Mouse (Mus musculus): ENCODE measurements around the gene Slc4a3. TPM values are rescaled to one million over a fixed set of nuclear protein-coding genes. Genes with fewer than 3 reads are reported as not detected.

Gene Slc4a3
- polyA plus RNA-seq (2015; fragmentation: Nextera tagmentation; extraction: Ambion mirVana) = 34.3 and 37.7 TPM in 2 replicates

GRCm38 (mm10) chr1:75545965-75546956 lies at the start of gene Slc4a3:
Gene Slc4a3, plus strand, starts transcription at chr1:75546266.
- peak within 1 kb of the TSS; percentile 63 for H3K4me2 ChIP-seq (replicated peaks)
- ATAC-seq (ENCODE audit: low FRiP score, low read depth) = peak; percentile 87
- peak within 1 kb of the TSS; percentile 77 for H3K4me3 ChIP-seq
- 1% methylated on average over 60 of the region's 64 CpGs for WGBS
- no peaks in the 10 kb centered on the region for H3K9me3 ChIP-seq
- H3K36me3 ChIP-seq = peaks cover 39% of the 10 kb centered on the region
- no peaks in the 10 kb centered on the region for H3K27me3 ChIP-seq
- peaks cover 17% of the 10 kb centered on the region for H3K4me1 ChIP-seq
- H3K27ac ChIP-seq = peak within 1 kb of the TSS; percentile 80
- peak within 1 kb of the TSS; percentile 92 for H3K9ac ChIP-seq

GRCm38 (mm10) chr1:75498897-75499296 lies 47.2 kb upstream of the Slc4a3 start:
- 85% methylated on average over 4 of the region's 4 CpGs for WGBS
- no peak for ATAC-seq (ENCODE audit: low FRiP score, low read depth)
- no peak overlapping the region for H3K4me2 ChIP-seq (replicated peaks)
- no peak overlapping the region for H3K4me3 ChIP-seq
- peaks cover 22% of the 10 kb centered on the region for H3K4me1 ChIP-seq
- H3K27ac ChIP-seq = no peak overlapping the region
- H3K36me3 ChIP-seq = peaks cover 85% of the 10 kb centered on the region
- no peak overlapping the region for H3K9ac ChIP-seq
- H3K9me3 ChIP-seq = no peaks in the 10 kb centered on the region
- H3K27me3 ChIP-seq = no peaks in the 10 kb centered on the region

- H3K4me1 ChIP-seq = peaks cover 27% of the 10 kb centered on the region
- ATAC-seq (ENCODE audit: low FRiP score, low read depth) = no peak
- peaks cover 90% of the 10 kb centered on the region for H3K36me3 ChIP-seq
- WGBS = 86% methylated on average over 7 of the region's 7 CpGs
- no peaks in the 10 kb centered on the region for H3K27me3 ChIP-seq
- no peak overlapping the region for H3K4me2 ChIP-seq (replicated peaks)
- H3K9me3 ChIP-seq = no peaks in the 10 kb centered on the region
- H3K4me3 ChIP-seq = no peak overlapping the region
- no peak overlapping the region for H3K27ac ChIP-seq
- H3K9ac ChIP-seq = no peak overlapping the region
Measured at GRCm38 (mm10) chr1:75499441-75499840, 46.6 kb upstream of the Slc4a3 start.

GRCm38 (mm10) chr1:75501905-75502304 lies 44.2 kb upstream of the Slc4a3 start:
- WGBS = 95% methylated on average over 9 of the region's 9 CpGs
- no peak overlapping the region for H3K4me3 ChIP-seq
- no peaks in the 10 kb centered on the region for H3K27me3 ChIP-seq
- no peak overlapping the region for H3K27ac ChIP-seq
- H3K4me2 ChIP-seq (replicated peaks) = no peak overlapping the region
- peaks cover 31% of the 10 kb centered on the region for H3K4me1 ChIP-seq
- ATAC-seq (ENCODE audit: low FRiP score, low read depth) = no peak
- H3K9me3 ChIP-seq = no peaks in the 10 kb centered on the region
- H3K36me3 ChIP-seq = peaks cover 73% of the 10 kb centered on the region
- no peak overlapping the region for H3K9ac ChIP-seq

GRCm38 (mm10) chr1:75502945-75503650 lies 43.0 kb upstream of the Slc4a3 start:
- ATAC-seq (ENCODE audit: low FRiP score, low read depth) = no peak

GRCm38 (mm10) chr1:75503651-75503980 lies 42.5 kb upstream of the Slc4a3 start:
- no peak for ATAC-seq (ENCODE audit: low FRiP score, low read depth)
- H3K27me3 ChIP-seq = no peaks in the 10 kb centered on the region
- H3K36me3 ChIP-seq = peaks cover 56% of the 10 kb centered on the region
- no peaks in the 10 kb centered on the region for H3K9me3 ChIP-seq
- WGBS = 70% methylated on average over 23 of the region's 23 CpGs
- peaks cover 39% of the 10 kb centered on the region for H3K4me1 ChIP-seq
- H3K4me3 ChIP-seq = peak overlapping the region; percentile 94
- H3K4me2 ChIP-seq (replicated peaks) = peak overlapping the region; percentile 83
- peak overlapping the region; percentile 99; the same call in 1 of the 2 replicates for H3K9ac ChIP-seq
- no peak overlapping the region for H3K27ac ChIP-seq

More at GRCm38 (mm10) chr1:75502945-75503650, 43.0 kb upstream of the Slc4a3 start:
- H3K4me1 ChIP-seq = peaks cover 39% of the 10 kb centered on the region
- H3K4me3 ChIP-seq = peak overlapping the region; percentile 94
- no peak overlapping the region; the same call in 1 of the 2 replicates for H3K9ac ChIP-seq
- peak overlapping the region; percentile 83 for H3K4me2 ChIP-seq (replicated peaks)
- 85% methylated on average over 25 of the region's 25 CpGs for WGBS
- H3K9me3 ChIP-seq = no peaks in the 10 kb centered on the region
- H3K36me3 ChIP-seq = peaks cover 61% of the 10 kb centered on the region
- no peaks in the 10 kb centered on the region for H3K27me3 ChIP-seq
- H3K27ac ChIP-seq = no peak overlapping the region

- Histone ChIP-seq H3K9ac (peak overlapping the region; percentile 99), H3K4me2 (replicated peaks) (peak overlapping the region; percentile 83), H3K36me3 (peaks cover 48% of the 10 kb centered on the region), H3K27me3 (0 out of 2 replicates have a peak, but pooled peaks cover 1% of the 10 kb centered on the region), H3K27ac (peak overlapping the region; percentile 99; the same call in 1 of the 2 replicates), H3K4me1 (peaks cover 39% of the 10 kb centered on the region), H3K9me3 (no peaks in the 10 kb centered on the region), H3K4me3 (peak overlapping the region; percentile 94)
- no peak for ATAC-seq (ENCODE audit: low FRiP score, low read depth)
- 47% methylated on average over 9 of the region's 9 CpGs for WGBS
Measured at GRCm38 (mm10) chr1:75504256-75505045, 41.6 kb upstream of the Slc4a3 start.

GRCm38 (mm10) chr1:75505159-75505955 lies 40.7 kb upstream of the Slc4a3 start:
- H3K4me3 ChIP-seq = peak overlapping the region; percentile 94
- no peaks in the 10 kb centered on the region for H3K9me3 ChIP-seq

GRCm38 (mm10) chr1:75505956-75506831 lies 39.9 kb upstream of the Slc4a3 start, which contains the start of gene Obsl1:
Gene Obsl1, minus strand, starts transcription at chr1:75506452.
- Histone ChIP-seq H3K4me2 (replicated peaks) (peak within 1 kb of the TSS; percentile 83), H3K9me3 (no peaks in the 10 kb centered on the region), H3K4me1 (peaks cover 44% of the 10 kb centered on the region), H3K9ac (peak within 1 kb of the TSS; percentile 99), H3K27me3 (peaks cover 7% of the 10 kb centered on the region; the same call in 1 of the 2 replicates), H3K36me3 (peaks cover 30% of the 10 kb centered on the region), H3K27ac (peak within 1 kb of the TSS; percentile 99), H3K4me3 (peak within 1 kb of the TSS; percentile 94)
- WGBS = under 1% methylated on average over 63 of the region's 65 CpGs
- peak; percentile 93 for ATAC-seq (ENCODE audit: low FRiP score, low read depth)

More at GRCm38 (mm10) chr1:75505159-75505955, 40.7 kb upstream of the Slc4a3 start:
- H3K4me1 ChIP-seq = peaks cover 39% of the 10 kb centered on the region
- H3K36me3 ChIP-seq = peaks cover 39% of the 10 kb centered on the region
- H3K4me2 ChIP-seq (replicated peaks) = peak overlapping the region; percentile 83
- WGBS = under 1% methylated on average over 84 of the region's 84 CpGs
- peak overlapping the region; percentile 99 for H3K9ac ChIP-seq
- H3K27ac ChIP-seq = peak overlapping the region; percentile 99
- H3K27me3 ChIP-seq = peaks cover 7% of the 10 kb centered on the region; the same call in 1 of the 2 replicates
- peak; percentile 32 for ATAC-seq (ENCODE audit: low FRiP score, low read depth)

- H3K36me3 ChIP-seq = peaks cover 22% of the 10 kb centered on the region
- no peaks in the 10 kb centered on the region for H3K9me3 ChIP-seq
- H3K4me1 ChIP-seq = peaks cover 51% of the 10 kb centered on the region
- ATAC-seq (ENCODE audit: low FRiP score, low read depth) = no peak
- 74% methylated on average over 10 of the region's 10 CpGs for WGBS
- H3K27me3 ChIP-seq = peaks cover 7% of the 10 kb centered on the region; the same call in 1 of the 2 replicates
- peak within 1 kb of the TSS; percentile 83 for H3K4me2 ChIP-seq (replicated peaks)
- H3K27ac ChIP-seq = peak within 1 kb of the TSS; percentile 99
- H3K4me3 ChIP-seq = peak within 1 kb of the TSS; percentile 94
- peak within 1 kb of the TSS; percentile 99 for H3K9ac ChIP-seq
Measured at GRCm38 (mm10) chr1:75507006-75507405, 39.1 kb upstream of the Slc4a3 start, which contains the start of gene Inha. Gene Inha, plus strand, starts transcription at chr1:75507077.

All from limb, embryonic 13.5 days (tissue).